Mouse (Mus musculus): Measurements from ENCODE around the gene Uty. TPM values are rescaled to one million over a fixed set of nuclear protein-coding genes. Genes with fewer than 3 reads are reported as not detected.

Uty gene
- polyA plus RNA-seq (2012; rRNA removed) = not detected in 2 replicates

DNA sequence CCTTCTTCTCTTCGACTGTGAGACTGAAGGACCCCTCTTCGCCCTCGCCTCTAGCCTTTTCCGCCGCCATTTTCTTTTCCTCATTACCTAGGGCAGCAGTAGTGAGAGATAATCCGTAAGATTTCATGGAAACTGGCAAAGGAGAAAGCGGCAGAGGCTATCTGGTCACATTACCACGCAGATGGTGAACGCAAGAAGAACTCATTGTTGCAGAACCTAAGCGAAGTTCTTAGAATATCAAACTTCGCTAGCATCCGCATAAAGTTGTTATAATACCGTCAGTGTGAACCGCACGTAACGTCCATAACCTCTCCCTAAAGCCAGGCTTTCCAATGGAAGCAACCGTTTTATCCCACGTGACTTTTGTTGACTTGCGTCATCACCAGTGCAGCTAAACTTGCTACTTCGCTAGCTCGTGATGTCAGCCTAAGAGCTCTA is at the start of gene Uty:
TSS of gene Uty (minus strand) at position 334 of the 438 bp plus-strand sequence.
- Histone ChIP-seq H3K4me1 (ENCODE audit: control insufficient read depth, insufficient read depth, low read length) (no peaks in the 10 kb centered on the region), H3K4me3 (ENCODE audit: insufficient read depth, low read length) (peak within 1 kb of the TSS; percentile 82), H3K27ac (ENCODE audit: insufficient read depth, low read length) (peak within 1 kb of the TSS; percentile 66)
- TF ChIP-seq CTCF (IDR thresholded peaks at IDR 0.05; ENCODE audit: extremely low read depth, insufficient read depth, low read length) (no peak), POLR2A (IDR thresholded peaks at IDR 0.05; ENCODE audit: extremely low read depth, insufficient read depth, low read length) (no peak)

DNA sequence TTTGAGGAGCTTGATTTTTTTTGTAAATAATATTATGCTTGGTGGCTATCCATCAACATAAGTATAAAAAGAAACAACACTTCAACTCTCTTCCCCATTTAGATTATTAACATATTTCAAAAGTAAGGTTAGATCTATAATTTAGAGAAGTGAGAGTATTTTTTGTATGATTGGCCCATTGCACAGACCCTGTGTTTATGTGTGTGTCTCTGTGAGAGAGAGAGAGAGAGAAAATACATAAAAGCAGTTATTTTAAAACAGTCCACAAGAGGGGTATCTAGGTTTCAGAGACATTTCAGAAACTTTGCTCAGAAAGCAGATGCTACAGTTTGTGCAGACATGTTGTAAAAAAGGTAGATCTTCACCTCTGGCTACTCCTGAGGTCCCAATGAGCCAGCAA is 48.1 kb upstream of the Uty start:
- H3K4me3 ChIP-seq (ENCODE audit: insufficient read depth, low read length) = no peak overlapping the region
- no peak overlapping the region for H3K27ac ChIP-seq (ENCODE audit: insufficient read depth, low read length)
- H3K4me1 ChIP-seq (ENCODE audit: control insufficient read depth, insufficient read depth, low read length) = no peaks in the 10 kb centered on the region
- no peak for TF ChIP-seq CTCF (IDR thresholded peaks at IDR 0.05; ENCODE audit: extremely low read depth, insufficient read depth, low read length)
- TF ChIP-seq POLR2A (IDR thresholded peaks at IDR 0.05; ENCODE audit: extremely low read depth, insufficient read depth, low read length) = no peak

DNA sequence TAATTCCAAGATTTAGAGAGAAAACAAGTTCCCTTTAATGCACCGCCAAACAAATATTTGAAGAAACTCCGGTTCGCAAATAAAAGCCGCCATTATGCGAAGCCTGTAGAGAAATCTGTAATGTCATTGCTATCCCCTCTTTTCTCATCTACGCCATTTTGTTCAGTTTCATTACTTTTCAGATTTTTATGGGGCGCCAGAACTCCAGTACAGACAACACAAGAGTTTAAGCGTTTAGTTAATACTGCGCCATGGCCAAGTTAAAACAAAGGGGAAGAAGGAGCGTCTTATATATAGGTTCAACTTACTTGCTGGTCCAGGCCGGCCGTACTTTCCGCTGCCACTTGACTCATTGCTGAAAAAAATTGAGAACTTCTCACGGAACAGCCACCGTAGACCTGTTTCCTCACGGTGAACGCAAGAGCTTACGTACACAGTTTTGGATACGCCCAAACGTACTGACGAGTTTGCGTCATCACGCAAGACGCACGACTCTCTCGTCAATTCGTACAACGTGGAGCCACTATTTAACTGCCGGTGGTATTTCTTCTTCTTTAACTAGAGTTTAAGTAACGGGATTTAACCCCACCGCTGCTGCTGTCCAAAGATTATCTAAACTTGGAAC is 40.7 kb upstream of the Uty start, which contains the start of gene Ddx3y:
TSS of gene Ddx3y (minus strand) at position 459 of the 625 bp plus-strand sequence.
- H3K27ac ChIP-seq (ENCODE audit: insufficient read depth, low read length) = peak within 1 kb of the TSS; percentile 86
- H3K4me1 ChIP-seq (ENCODE audit: control insufficient read depth, insufficient read depth, low read length) = no peaks in the 10 kb centered on the region
- peak within 1 kb of the TSS; percentile 78 for H3K4me3 ChIP-seq (ENCODE audit: insufficient read depth, low read length)
- no peak for TF ChIP-seq POLR2A (IDR thresholded peaks at IDR 0.05; ENCODE audit: extremely low read depth, insufficient read depth, low read length)
- TF ChIP-seq CTCF (IDR thresholded peaks at IDR 0.05; ENCODE audit: extremely low read depth, insufficient read depth, low read length) = no peak

DNA sequence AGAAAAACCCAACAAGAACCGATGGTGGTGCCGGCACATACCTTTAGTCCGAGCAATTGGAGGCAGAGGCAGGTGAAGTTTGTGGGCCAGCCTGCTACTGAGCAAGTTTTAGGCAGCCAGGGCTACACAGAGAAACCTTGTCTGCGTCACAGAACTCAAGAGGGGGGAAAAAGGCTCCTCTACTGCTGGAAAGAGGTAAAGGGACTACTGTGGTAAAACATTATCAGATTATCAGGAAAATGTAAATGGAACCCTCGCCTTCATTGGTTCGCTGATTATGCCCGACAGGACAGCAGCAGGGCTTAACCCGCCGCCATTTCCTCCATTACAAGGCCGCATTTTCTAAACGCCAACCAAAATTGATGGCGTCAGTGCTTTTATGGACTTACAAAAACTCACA is 40.2 kb upstream of the Uty start:
- Histone ChIP-seq H3K4me1 (ENCODE audit: control insufficient read depth, insufficient read depth, low read length) (no peaks in the 10 kb centered on the region), H3K4me3 (ENCODE audit: insufficient read depth, low read length) (peak overlapping the region; percentile 78), H3K27ac (ENCODE audit: insufficient read depth, low read length) (peak overlapping the region; percentile 86)
- TF ChIP-seq POLR2A (IDR thresholded peaks at IDR 0.05; ENCODE audit: extremely low read depth, insufficient read depth, low read length) (no peak), CTCF (IDR thresholded peaks at IDR 0.05; ENCODE audit: extremely low read depth, insufficient read depth, low read length) (no peak)

DNA sequence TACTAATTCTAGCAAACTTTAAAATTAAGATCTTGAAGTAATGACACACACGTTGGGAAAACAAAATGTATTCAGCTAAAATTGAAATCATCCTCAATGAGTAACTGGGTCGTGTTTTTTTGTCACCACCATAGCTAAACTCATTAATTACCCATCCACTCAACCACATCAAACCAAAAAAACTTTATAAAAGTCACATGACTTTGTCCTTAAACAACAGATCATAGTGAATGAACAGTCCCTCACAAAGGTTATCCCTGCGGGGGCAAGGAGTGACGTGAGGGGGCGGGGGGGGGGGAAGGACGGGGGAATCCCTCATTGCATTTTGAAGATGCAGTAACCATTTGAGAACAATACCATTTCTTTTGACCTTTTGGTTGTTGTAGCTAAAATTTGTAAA is 558 bp upstream of the Uty start:
- TF ChIP-seq CTCF (IDR thresholded peaks at IDR 0.05; ENCODE audit: extremely low read depth, insufficient read depth, low read length) (no peak), POLR2A (IDR thresholded peaks at IDR 0.05; ENCODE audit: extremely low read depth, insufficient read depth, low read length) (no peak)
- Histone ChIP-seq H3K27ac (ENCODE audit: insufficient read depth, low read length) (no peak overlapping the region), H3K4me1 (ENCODE audit: control insufficient read depth, insufficient read depth, low read length) (no peaks in the 10 kb centered on the region), H3K4me3 (ENCODE audit: insufficient read depth, low read length) (peak overlapping the region; percentile 82; the same call in 1 of the 2 replicates)

DNA sequence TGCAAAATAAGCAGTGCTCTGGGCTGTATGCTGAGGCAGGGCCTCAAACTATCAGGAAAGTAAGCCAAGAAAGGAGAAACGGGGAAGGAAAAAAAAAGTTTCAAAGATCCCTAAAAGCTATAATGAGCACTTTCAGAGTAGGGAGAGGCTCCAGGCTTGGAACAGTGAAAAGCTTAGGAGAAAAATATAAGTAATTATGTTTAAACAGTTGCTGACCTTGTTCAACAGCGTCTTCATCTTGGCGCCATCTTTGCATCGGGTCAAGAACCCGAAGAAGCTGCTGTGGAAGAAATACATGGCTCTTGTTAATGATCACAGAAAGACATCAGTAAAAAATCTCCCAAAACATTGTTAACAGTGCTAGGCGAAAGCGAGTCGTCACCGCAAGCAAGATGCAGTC is 619 bp downstream of the Uty start:
- Histone ChIP-seq H3K4me3 (ENCODE audit: insufficient read depth, low read length) (peak overlapping the region; percentile 82), H3K27ac (ENCODE audit: insufficient read depth, low read length) (peak overlapping the region; percentile 66), H3K4me1 (ENCODE audit: control insufficient read depth, insufficient read depth, low read length) (no peaks in the 10 kb centered on the region)
- TF ChIP-seq CTCF (IDR thresholded peaks at IDR 0.05; ENCODE audit: extremely low read depth, insufficient read depth, low read length) (no peak), POLR2A (IDR thresholded peaks at IDR 0.05; ENCODE audit: extremely low read depth, insufficient read depth, low read length) (no peak)

DNA sequence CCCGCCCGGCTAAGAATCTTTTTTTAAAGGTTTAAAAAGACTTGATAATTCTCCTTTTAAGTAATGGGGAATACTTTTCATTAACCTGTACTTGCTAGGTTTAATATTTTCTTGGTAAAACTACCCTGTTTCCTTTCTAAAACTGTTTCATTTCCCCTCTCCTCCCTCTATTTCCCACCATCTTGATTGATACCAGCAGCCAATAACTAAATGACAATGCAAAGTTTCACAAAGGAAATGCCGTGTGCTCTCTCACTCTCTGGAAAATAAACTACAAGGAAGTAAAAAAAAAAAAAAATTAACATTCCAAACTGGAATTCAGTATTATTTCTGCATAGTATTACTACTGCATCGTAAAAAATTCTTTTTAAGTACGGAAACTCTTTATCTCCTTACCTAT is 1.1 kb downstream of the Uty start:
- Histone ChIP-seq H3K4me1 (ENCODE audit: control insufficient read depth, insufficient read depth, low read length) (no peaks in the 10 kb centered on the region), H3K27ac (ENCODE audit: insufficient read depth, low read length) (no peak overlapping the region), H3K4me3 (ENCODE audit: insufficient read depth, low read length) (no peak overlapping the region; the same call in 1 of the 2 replicates)
- TF ChIP-seq POLR2A (IDR thresholded peaks at IDR 0.05; ENCODE audit: extremely low read depth, insufficient read depth, low read length) = no peak
- no peak for TF ChIP-seq CTCF (IDR thresholded peaks at IDR 0.05; ENCODE audit: extremely low read depth, insufficient read depth, low read length)

DNA sequence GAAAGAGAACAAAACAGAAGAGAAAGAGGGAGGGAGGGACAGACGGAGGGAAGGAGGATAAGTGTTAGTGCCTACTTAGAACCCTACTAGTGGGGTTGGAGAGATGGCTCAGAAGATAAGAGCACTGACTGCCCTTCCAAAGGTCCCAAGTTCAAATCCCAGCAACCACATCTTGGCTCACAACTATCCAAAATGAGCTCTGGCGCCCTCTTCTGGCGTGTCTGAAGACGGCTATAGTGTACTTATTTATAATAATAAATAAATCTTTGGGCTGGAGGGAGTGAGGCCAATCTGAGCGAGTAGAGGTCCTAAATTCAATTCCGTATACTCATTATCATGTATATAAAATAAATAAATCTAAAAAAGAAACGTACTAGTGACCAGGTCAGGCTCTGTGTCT is 25.6 kb downstream of the Uty start:
- H3K4me3 ChIP-seq (ENCODE audit: insufficient read depth, low read length) = no peak overlapping the region
- TF ChIP-seq POLR2A (IDR thresholded peaks at IDR 0.05; ENCODE audit: extremely low read depth, insufficient read depth, low read length) = no peak
- TF ChIP-seq CTCF (IDR thresholded peaks at IDR 0.05; ENCODE audit: extremely low read depth, insufficient read depth, low read length) = no peak
- H3K4me1 ChIP-seq (ENCODE audit: control insufficient read depth, insufficient read depth, low read length) = no peaks in the 10 kb centered on the region
- H3K27ac ChIP-seq (ENCODE audit: insufficient read depth, low read length) = no peak overlapping the region

DNA sequence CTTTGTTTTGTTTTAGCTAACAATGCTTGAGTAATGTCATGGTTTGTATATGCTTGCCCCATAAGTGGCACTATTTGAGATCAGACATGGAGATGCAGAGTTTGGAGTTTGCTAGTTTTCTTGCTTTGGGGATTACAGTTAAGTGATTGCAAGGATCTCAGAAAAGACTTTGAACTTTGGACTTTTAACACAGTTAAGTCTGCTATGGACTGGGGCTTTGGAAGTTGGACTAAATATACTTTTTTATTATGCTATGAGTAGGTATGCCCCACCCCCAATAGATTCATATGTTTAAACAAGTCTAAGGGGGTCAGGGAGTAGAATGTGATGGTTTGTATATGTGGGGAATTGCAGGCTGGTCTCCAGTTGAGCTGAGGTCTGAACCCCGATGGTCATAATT is 67.1 kb downstream of the Uty start:
- Histone ChIP-seq H3K27ac (ENCODE audit: insufficient read depth, low read length) (no peak overlapping the region), H3K4me3 (ENCODE audit: insufficient read depth, low read length) (no peak overlapping the region), H3K4me1 (ENCODE audit: control insufficient read depth, insufficient read depth, low read length) (no peaks in the 10 kb centered on the region)
- no peak for TF ChIP-seq CTCF (IDR thresholded peaks at IDR 0.05; ENCODE audit: extremely low read depth, insufficient read depth, low read length)

DNA sequence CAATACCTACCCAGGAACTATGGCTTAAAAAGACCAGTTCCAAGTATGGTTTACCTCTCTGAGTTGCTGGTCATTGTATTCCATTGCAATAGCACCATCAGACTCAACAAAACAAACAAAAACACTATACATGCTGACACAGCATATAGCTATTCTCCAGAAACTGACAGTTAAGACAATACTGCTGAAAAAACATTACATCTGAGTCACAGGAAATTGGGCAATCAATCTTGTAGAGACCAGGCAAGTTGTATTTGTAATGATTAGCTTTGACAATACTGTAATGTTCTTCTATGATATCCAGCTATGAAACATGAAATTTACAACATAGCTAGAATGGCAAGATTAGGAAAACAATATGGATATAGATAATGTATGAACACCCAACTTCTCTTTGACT is 82.5 kb downstream of the Uty start:
- TF ChIP-seq POLR2A (IDR thresholded peaks at IDR 0.05; ENCODE audit: extremely low read depth, insufficient read depth, low read length) (no peak), CTCF (IDR thresholded peaks at IDR 0.05; ENCODE audit: extremely low read depth, insufficient read depth, low read length) (no peak)
- H3K4me3 ChIP-seq (ENCODE audit: insufficient read depth, low read length) = no peak overlapping the region
- no peak overlapping the region for H3K27ac ChIP-seq (ENCODE audit: insufficient read depth, low read length)
- H3K4me1 ChIP-seq (ENCODE audit: control insufficient read depth, insufficient read depth, low read length) = no peaks in the 10 kb centered on the region

Measured in cortical plate, adult 2 months (tissue).